In the genomic region with DNA sequence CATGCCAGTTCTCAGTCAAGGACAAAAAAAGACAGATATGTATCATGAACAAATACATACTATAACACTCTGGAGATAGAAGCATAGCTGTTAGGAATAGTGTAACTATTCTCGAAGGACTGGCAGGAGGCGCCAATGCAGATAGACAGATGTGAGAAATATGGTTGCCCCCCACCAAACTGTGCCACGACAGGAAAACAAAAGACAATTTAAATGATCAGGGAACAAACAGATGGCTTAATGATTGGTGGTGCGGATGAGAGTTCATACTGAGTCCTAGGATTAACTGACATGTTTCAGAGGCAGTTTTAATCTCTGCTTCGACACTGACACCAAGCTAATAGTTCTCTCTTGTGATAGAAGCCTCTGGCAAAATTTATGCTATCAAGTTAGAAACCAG, we compare ENCODE assay signal across 11 mouse cellular contexts.
"Had no signal": no experiment of that assay in that cellular context is flagged by ENCODE, and none has a peak within 500 bp of the region (broad histone marks: within the 10 kb centered on the region; RNA-seq: fewer than 3 reads in every experiment).

No protein-coding gene starts in this region.

- DNase-seq: gastrocnemius, adult 2 months; gastrocnemius, postnatal 10 days; gastrocnemius, postnatal 25 days; heart, adult 2 months; heart, postnatal 4 days; kidney, adult 18-20 months; kidney, adult 8-10 months; kidney, postnatal 10 days; kidney, postnatal 25 days; kidney, postnatal 4 days; liver had no signal
